Mouse (Mus musculus): Measurements from ENCODE around the gene Numb. TPM values are rescaled to one million over a fixed set of nuclear protein-coding genes. Genes with fewer than 3 reads are reported as not detected.

Gene Numb
- polyA plus RNA-seq, 1 experiment from 2014 or later, result 33.4 TPM

DNA sequence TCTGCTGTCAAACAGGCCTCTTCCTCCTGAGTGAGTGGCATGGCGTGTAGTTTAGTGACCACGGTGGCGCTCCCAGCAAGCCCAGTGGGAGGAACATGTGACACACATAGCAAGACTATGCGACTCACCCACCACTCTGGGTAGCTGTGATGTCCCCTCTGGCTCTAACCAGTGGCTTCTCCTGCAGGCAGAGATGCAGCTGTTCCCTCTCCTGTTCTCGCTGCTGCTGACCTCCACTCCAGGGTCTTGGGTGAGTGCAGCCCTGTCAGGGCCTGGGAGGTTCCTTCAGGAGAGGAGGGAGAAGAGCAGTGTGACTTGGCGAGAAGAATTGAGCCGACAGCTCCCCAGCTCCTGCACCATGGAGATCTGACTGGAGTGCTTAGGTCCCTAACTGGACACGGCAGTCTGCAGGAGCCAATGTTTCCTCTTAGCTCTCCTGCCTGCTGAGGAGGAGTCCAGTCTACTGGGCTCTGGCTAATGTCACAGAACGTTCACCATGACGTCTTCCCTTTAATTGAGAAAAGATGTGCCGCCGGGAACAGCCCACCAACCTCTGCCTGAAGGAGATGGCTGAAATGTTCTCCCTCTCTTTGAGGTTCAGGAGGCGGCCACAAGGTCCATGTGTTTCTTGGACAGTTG, 155.7 kb downstream of the Numb start:
- H3K9ac ChIP-seq, result no peak overlapping the region
- H3K4me2 ChIP-seq, result no peak overlapping the region
- WGBS, result 80% methylated on average over 13 of the region's 13 CpGs
- no peaks in the 10 kb centered on the region for H3K36me3 ChIP-seq (replicated peaks)
- no peak for ATAC-seq (ENCODE audit: low FRiP score)
- peaks cover 17% of the 10 kb centered on the region for H3K27me3 ChIP-seq
- peaks cover 23% of the 10 kb centered on the region for H3K4me1 ChIP-seq
- H3K4me3 ChIP-seq (replicated peaks), result no peak overlapping the region
- no peak overlapping the region for H3K27ac ChIP-seq
- no peaks in the 10 kb centered on the region for H3K9me3 ChIP-seq

DNA sequence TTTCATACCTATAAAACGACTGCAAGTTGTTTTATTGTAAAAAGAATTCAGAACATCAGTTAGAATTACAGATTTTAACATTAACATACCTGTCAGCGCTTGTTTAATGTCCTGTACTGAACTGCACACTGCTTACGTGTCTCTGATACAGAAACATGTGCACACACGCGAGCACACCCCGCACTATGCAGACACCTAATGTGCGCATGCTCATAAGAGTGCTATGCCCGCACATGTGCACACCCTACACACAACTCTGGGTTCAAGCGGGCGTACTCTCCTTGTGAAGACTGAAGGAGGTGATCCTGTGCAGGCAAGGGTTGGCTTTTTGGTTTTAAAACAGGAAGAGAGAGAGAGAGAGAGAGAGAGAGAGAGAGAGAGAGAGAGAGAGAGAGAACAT, 157.2 kb downstream of the Numb start:
- peaks cover 13% of the 10 kb centered on the region for H3K4me1 ChIP-seq
- no peaks in the 10 kb centered on the region for H3K9me3 ChIP-seq
- ATAC-seq (ENCODE audit: low FRiP score), result no peak
- no peak overlapping the region for H3K4me3 ChIP-seq (replicated peaks)
- no peak overlapping the region for H3K9ac ChIP-seq
- no peak overlapping the region for H3K27ac ChIP-seq
- 0 out of 2 replicates have a peak overlapping the region, but pooled peaks have one; percentile 56 for H3K4me2 ChIP-seq
- WGBS, result 82% methylated on average over 10 of the region's 10 CpGs
- H3K36me3 ChIP-seq (replicated peaks), result no peaks in the 10 kb centered on the region
- peaks cover 17% of the 10 kb centered on the region for H3K27me3 ChIP-seq

DNA sequence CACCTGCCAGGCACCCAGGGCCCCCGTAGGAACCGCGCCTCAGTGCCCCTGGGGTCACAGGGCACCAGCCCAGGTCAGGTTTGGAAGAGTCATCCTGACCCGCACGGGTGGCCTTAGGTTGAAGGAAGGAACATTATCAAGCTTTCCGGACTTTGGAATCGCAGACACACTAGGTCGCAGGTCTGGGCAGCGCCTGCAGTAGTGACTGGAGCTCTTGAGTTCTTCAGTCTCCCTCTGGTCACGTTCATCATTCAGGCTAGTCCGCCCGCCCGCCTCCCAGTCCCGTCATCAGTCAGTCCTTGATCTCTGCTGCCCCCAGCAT, 157.7 kb downstream of the Numb start:
- Histone ChIP-seq H3K4me1 (peaks cover 13% of the 10 kb centered on the region), H3K9ac (peak overlapping the region; percentile 36; the same call in 1 of the 2 replicates), H3K9me3 (no peaks in the 10 kb centered on the region), H3K4me3 (replicated peaks) (peak overlapping the region; percentile 25), H3K36me3 (replicated peaks) (no peaks in the 10 kb centered on the region), H3K27ac (no peak overlapping the region), H3K4me2 (peak overlapping the region; percentile 56), H3K27me3 (peaks cover 17% of the 10 kb centered on the region)
- peak; percentile 33; the same call in 1 of the 2 replicates for ATAC-seq (ENCODE audit: low FRiP score)
- 13% methylated on average over 14 of the region's 14 CpGs for whole genome bisulfite sequencing

DNA sequence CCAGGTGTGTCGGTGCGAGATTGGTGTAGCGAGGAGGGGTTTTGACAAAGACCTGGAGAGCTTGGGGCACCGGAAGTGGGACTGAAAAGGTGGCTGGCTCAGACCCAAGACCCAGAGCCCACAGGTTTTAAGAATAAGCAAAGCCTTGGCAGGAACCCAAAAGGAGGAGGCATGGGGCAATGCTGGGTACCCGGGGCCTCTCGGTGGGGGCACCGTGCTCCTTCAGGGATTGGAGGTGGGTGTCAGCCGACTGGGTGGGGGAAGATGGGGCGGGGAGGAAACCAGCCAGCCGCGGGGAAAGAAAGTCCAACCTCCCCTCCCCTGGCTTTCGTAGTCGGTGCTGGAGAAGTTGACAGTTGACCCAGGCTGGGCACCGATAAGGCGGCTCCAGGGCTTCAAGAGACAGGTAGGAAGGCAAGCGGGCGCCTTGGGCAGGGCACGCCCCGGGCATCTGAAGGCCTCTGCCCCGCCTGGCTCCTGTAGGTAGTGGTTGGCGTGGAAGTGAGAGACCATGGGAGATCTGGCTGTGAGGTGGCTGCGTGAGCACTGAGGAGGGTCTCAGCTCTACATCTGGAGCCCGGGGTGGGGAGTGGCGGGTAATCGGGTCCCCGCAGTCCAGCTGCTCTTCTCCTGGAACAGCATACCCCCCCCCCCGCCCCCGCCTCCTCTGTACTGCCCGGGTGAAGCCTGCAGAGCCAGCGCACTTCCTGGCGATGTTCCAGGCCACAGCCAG, 158.3 kb downstream of the Numb start, which contains the start of gene Papln:
TSS of gene Papln (plus strand) at position 324 of the 733 bp plus-strand sequence.
- peak; percentile 30; the same call in 1 of the 2 replicates for ATAC-seq (ENCODE audit: low FRiP score)
- Histone ChIP-seq H3K4me1 (peaks cover 13% of the 10 kb centered on the region), H3K27ac (no peak within 1 kb of the TSS), H3K36me3 (replicated peaks) (no peaks in the 10 kb centered on the region), H3K9ac (peak within 1 kb of the TSS; percentile 36; the same call in 1 of the 2 replicates), H3K4me3 (replicated peaks) (peak within 1 kb of the TSS; percentile 25), H3K27me3 (peaks cover 17% of the 10 kb centered on the region), H3K4me2 (peak within 1 kb of the TSS; percentile 56), H3K9me3 (no peaks in the 10 kb centered on the region)
- 17% methylated on average over 29 of the region's 31 CpGs for WGBS

DNA sequence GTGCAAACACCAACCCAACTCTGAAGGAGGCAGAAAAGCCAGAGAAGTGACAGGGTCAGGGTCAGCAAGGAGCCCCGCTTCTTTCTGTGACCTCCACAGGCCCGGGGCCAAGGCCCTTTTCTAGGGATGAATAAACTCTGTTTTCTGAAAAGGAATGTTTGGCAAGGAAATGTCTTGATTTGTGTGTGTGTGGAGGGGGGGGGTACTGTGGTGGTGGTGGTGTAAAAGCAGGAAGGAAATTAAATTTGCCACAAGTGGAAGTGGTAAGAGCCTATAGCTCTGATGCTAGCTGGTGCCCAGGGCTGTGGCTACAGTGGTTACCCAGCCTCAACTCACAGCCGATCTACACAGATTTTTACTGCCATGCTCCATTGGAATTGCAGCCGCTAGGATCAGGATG, 159.0 kb downstream of the Numb start:
- WGBS, result 37% methylated on average over 4 of the region's 4 CpGs
- H3K27me3 ChIP-seq, result peaks cover 17% of the 10 kb centered on the region
- H3K27ac ChIP-seq, result no peak overlapping the region
- ATAC-seq (ENCODE audit: low FRiP score), result no peak
- H3K9ac ChIP-seq, result no peak overlapping the region
- H3K9me3 ChIP-seq, result no peaks in the 10 kb centered on the region
- no peaks in the 10 kb centered on the region for H3K36me3 ChIP-seq (replicated peaks)
- peaks cover 13% of the 10 kb centered on the region for H3K4me1 ChIP-seq
- H3K4me2 ChIP-seq, result no peak overlapping the region
- H3K4me3 ChIP-seq (replicated peaks), result no peak overlapping the region

DNA sequence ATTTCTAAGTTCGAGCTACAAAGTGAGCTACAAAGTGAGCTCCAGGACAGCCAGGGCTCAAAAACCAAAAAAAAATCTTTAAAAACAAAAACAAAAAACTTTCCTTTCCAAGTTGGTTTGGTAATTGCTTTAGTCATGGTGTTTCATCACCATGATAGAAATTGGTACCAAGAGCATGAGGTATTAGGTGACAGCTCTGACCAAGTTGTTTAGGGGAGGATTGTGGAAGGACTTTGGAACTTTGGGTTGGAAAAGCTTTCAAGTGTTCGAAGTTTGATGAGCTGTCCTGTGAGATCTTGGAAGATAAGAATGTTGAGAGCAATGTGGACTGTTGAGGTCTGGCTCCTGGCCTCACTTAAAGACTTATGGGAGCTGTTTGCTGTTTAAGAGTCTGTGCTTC, 161.5 kb downstream of the Numb start:
- WGBS, result 90% methylated on average over 2 of the region's 2 CpGs
- Histone ChIP-seq H3K27ac (no peak overlapping the region), H3K4me3 (replicated peaks) (no peak overlapping the region), H3K9me3 (no peaks in the 10 kb centered on the region), H3K27me3 (peaks cover 17% of the 10 kb centered on the region), H3K4me1 (peaks cover 13% of the 10 kb centered on the region), H3K9ac (no peak overlapping the region), H3K36me3 (replicated peaks) (no peaks in the 10 kb centered on the region), H3K4me2 (no peak overlapping the region)
- no peak for ATAC-seq (ENCODE audit: low FRiP score)

DNA sequence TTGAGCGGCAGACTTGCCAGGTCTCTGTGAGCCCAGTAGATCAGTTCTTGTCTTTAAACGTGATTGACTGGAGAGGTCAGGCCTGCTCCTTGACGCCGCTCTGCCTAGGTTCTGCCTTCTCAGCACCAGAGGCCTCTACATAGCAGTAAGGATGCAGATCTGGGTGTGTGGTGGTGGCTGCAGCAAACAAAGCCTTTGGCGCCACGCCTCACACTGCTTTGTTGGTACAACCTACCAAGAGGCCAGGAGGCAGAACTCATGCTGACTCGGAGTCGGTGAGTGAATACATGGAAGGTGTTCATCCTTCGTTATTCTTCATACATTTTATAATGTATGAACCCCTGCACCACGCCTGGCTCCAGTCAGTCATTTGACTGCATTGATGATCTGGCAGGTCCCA, 163.0 kb downstream of the Numb start:
- no peak for ATAC-seq (ENCODE audit: low FRiP score)
- Histone ChIP-seq H3K27ac (no peak overlapping the region), H3K4me2 (no peak overlapping the region), H3K4me3 (replicated peaks) (no peak overlapping the region), H3K9ac (no peak overlapping the region), H3K9me3 (no peaks in the 10 kb centered on the region), H3K36me3 (replicated peaks) (no peaks in the 10 kb centered on the region), H3K4me1 (peaks cover 7% of the 10 kb centered on the region), H3K27me3 (peaks cover 3% of the 10 kb centered on the region; the same call in 1 of the 2 replicates)
- 82% methylated on average over 10 of the region's 10 CpGs for WGBS

DNA sequence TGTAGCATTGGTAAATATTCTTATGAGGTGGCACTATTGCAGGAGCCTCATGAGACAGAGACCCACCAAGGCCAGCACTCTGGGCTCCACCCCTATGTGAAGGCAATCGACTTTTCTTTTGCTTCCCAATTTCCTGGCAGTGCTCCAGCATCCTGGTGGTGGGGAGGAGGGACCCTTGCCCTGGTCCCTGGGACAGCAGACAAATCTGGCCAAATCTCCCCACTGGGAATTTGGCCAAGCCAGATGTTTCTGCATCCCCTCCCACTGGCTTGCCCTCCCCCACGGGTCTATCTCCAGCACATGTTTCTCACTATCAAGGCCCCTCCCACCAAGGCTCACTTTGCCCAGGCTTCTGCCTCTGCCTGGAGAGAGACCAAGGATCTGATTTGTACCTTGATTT, 169.2 kb downstream of the Numb start:
- no peak for ATAC-seq (ENCODE audit: low FRiP score)
- no peaks in the 10 kb centered on the region for H3K9me3 ChIP-seq
- H3K4me1 ChIP-seq, result no peaks in the 10 kb centered on the region
- WGBS, result 78% methylated on average over 2 of the region's 2 CpGs
- H3K4me2 ChIP-seq, result no peak overlapping the region
- no peak overlapping the region for H3K9ac ChIP-seq
- H3K4me3 ChIP-seq (replicated peaks), result no peak overlapping the region
- no peaks in the 10 kb centered on the region for H3K27me3 ChIP-seq
- H3K36me3 ChIP-seq (replicated peaks), result no peaks in the 10 kb centered on the region
- H3K27ac ChIP-seq, result no peak overlapping the region

DNA sequence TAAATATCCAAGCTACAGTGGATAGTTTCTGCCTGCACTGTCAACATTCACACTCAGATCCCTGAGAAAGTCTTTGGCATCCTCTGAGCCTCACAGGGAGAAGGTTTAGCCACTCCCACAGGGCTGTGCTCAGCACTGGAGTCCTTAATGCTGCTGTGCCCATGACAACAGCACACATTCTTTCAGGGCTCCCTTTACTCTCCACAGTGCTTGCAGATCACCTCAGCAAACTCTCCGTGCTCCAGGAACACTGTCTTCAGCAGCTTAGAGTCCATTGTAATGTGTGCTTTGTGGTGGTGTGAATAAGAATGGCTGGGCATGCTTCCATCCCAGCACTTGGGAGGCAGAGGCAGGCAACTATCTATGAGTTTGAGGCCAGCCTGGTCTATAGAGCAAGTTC, 172.5 kb downstream of the Numb start:
- Histone ChIP-seq H3K27me3 (no peaks in the 10 kb centered on the region), H3K4me3 (replicated peaks) (no peak overlapping the region), H3K4me1 (peaks cover 2% of the 10 kb centered on the region; the same call in 1 of the 2 replicates), H3K4me2 (no peak overlapping the region), H3K27ac (no peak overlapping the region), H3K36me3 (replicated peaks) (no peaks in the 10 kb centered on the region), H3K9ac (no peak overlapping the region), H3K9me3 (no peaks in the 10 kb centered on the region)
- no peak for ATAC-seq (ENCODE audit: low FRiP score)
- WGBS, result 62% methylated on average over 1 of the region's 1 CpGs

Other genes with a start within 250 kb of the Numb start
- 67.4 and 69.0 TPM in 2 replicates for gene Psen1, start 233.8 kb downstream of the Numb start, polyA plus RNA-seq (2016; fragmentation: Nextera tagmentation; extraction: Ambion mirVana)
- 0.12 and 0.23 TPM in 2 replicates for gene Papln, start 158.3 kb downstream of the Numb start, polyA plus RNA-seq (2016; fragmentation: Nextera tagmentation; extraction: Ambion mirVana)
- 16.9 and 18.5 TPM in 2 replicates for gene Riox1, start 28.7 kb upstream of the Numb start, polyA plus RNA-seq (2016; fragmentation: Nextera tagmentation; extraction: Ambion mirVana)
- not detected in 2 replicates for gene Heatr4, start 62.9 kb upstream of the Numb start, polyA plus RNA-seq (2016; fragmentation: Nextera tagmentation; extraction: Ambion mirVana)
- 10.3 and 11.7 TPM in 2 replicates for gene Acot2, start 65.9 kb upstream of the Numb start, polyA plus RNA-seq (2016; fragmentation: Nextera tagmentation; extraction: Ambion mirVana)
- gene Acot1, start 87.6 kb upstream of the Numb start, polyA plus RNA-seq (2016; fragmentation: Nextera tagmentation; extraction: Ambion mirVana), result 41.0 and 45.4 TPM in 2 replicates
- gene Acot4, start 116.4 kb upstream of the Numb start, polyA plus RNA-seq (2016; fragmentation: Nextera tagmentation; extraction: Ambion mirVana), result 0.15 and 0.33 TPM in 2 replicates
- not detected in 2 replicates for gene Gm49366, start 117.0 kb upstream of the Numb start, polyA plus RNA-seq (2016; fragmentation: Nextera tagmentation; extraction: Ambion mirVana)
- 0.32 and 0.33 TPM in 2 replicates for gene Acot3, start 130.2 kb upstream of the Numb start, polyA plus RNA-seq (2016; fragmentation: Nextera tagmentation; extraction: Ambion mirVana)
- gene Acot5, start 147.4 kb upstream of the Numb start, polyA plus RNA-seq (2016; fragmentation: Nextera tagmentation; extraction: Ambion mirVana), result not detected in 2 replicates
- gene Acot6, start 178.7 kb upstream of the Numb start, polyA plus RNA-seq (2016; fragmentation: Nextera tagmentation; extraction: Ambion mirVana), result 0.97 and 1.0 TPM in 2 replicates
- 6.8 and 7.8 TPM in 2 replicates for gene Dnal1, start 192.4 kb upstream of the Numb start, polyA plus RNA-seq (2016; fragmentation: Nextera tagmentation; extraction: Ambion mirVana)
- gene Pnma1, start 226.6 kb upstream of the Numb start, polyA plus RNA-seq (2016; fragmentation: Nextera tagmentation; extraction: Ambion mirVana), result 2.8 and 3.4 TPM in 2 replicates

Measured in forebrain, embryonic 12.5 days (tissue).